Mouse (Mus musculus): Measurements from ENCODE around the gene Tnfsf10.

The Tnfsf10 gene

GRCm38 (mm10) chr3:27371725-27372650 lies 55.2 kb downstream of the Tnfsf10 start:
- no peak for DNase-seq (ENCODE audit: low read depth)

- DNase-seq (ENCODE audit: low read depth) = no peak
Measured at GRCm38 (mm10) chr3:27374396-27374795, 57.6 kb downstream of the Tnfsf10 start.

- no peak for DNase-seq (ENCODE audit: low read depth)
Measured at GRCm38 (mm10) chr3:27377935-27378334, 61.1 kb downstream of the Tnfsf10 start.

- no peak for DNase-seq (ENCODE audit: low read depth)
Measured at GRCm38 (mm10) chr3:27384836-27385235, 68.0 kb downstream of the Tnfsf10 start.

- no peak for DNase-seq (ENCODE audit: low read depth)
Measured at GRCm38 (mm10) chr3:27389923-27390322, 73.1 kb downstream of the Tnfsf10 start.

Data from c-Kit-positive CD71-negative TER-119-negative erythroid progenitor cells, embryonic 14.5 days (primary cell).